Mouse (Mus musculus): ENCODE data around the gene Itpk1.

Itpk1 gene

DNA sequence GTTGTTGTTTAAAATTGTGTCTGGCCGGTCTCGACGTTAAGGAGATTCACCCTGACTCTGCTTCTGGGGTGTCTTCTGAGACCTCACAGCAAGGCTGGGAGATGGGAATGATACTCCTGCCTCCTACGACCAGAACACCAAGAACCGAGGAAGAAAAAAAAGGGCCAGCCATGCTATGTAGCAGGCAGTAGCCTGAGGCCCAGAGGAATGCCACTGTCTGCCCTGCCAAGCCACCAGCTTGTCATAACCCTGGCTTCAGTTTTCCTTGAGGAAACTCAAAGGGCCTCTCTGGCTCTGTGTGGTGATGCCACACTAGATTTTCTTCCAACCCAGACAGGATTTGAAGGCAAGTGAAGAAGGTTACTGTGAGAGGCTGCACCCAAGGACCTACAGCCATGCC, 79.6 kb downstream of the Itpk1 start:
- no peak for DNase-seq (ENCODE audit: low spot score in 2 of 2)

DNA sequence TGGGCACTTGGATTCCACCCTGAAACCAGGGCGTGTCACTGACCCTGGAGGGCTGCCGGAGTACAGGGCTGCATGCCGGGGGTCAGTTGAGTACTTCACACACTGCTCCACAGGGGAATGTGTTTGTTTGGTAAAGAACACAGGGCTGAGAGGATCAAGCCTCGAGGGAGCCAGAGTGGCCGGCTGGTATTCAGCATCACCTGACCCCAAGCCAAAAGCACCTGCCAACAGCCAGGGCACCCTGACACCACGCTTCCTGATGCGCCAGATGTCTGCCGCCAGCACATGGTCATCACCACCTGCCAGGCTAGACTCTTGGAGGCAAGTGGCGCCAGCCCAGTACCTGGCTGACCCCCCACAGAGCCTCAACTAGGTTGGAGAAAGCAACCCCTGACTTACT, 80.9 kb downstream of the Itpk1 start:
- no peak for DNase-seq (ENCODE audit: low spot score in 2 of 2)

DNA sequence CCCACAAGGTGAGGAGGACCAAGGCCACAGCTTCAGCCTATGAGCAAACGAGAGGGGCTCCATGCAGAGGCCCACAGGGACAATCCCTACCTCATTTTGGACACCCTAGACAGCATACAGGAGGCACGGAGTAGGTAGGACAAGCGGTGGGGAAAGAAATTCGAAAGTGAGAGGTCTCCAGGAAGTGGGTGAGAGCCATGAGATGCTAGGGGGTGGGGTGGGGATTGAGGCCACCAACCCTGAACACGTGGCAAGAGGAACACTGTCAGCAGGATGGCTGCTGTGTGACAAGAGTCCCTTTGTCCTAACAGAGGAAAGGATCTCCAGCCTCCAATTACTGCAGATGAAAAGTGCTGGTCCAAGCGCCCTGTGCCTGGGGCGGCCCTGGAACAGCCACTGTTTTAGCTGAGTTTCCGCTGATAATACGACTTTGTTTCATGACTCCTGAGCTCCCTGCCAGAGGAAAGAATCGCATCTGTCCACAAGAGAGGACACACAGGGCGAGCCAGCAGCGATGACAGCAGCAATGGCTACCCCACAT, 82.4 kb downstream of the Itpk1 start:
- DNase-seq (ENCODE audit: low spot score in 2 of 2) = no peak

GRCm38 (mm10) chr12:102621811-102622210, 82.9 kb downstream of the Itpk1 start:
- no peak for DNase-seq (ENCODE audit: low spot score in 2 of 2)

DNA sequence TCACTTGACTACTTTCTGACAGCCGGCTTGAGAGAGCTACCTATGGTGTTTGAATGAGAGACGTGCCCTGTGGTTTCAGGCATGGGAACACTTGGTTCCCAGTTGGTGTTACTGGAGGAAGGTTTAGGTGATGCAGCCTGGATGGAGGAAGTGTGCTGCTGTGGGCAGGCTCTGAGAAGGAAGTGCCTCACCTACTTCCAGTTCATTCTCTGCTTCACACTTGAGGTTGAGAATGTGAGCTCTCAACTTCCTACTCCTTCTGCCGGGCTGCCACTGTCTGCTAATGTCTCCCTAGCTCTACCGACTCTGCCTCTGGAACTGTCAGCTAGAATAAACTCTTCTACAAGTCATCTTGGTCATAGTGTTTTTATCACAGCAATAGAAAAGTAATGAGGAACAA, 83.5 kb downstream of the Itpk1 start:
- DNase-seq (ENCODE audit: low spot score in 2 of 2) = no peak

GRCm38 (mm10) chr12:102619908-102620307, 84.8 kb downstream of the Itpk1 start:
- no peak for DNase-seq (ENCODE audit: low spot score in 2 of 2)

- no peak for DNase-seq (ENCODE audit: low spot score in 2 of 2)
Measured at GRCm38 (mm10) chr12:102618085-102618484, 86.6 kb downstream of the Itpk1 start.

DNA sequence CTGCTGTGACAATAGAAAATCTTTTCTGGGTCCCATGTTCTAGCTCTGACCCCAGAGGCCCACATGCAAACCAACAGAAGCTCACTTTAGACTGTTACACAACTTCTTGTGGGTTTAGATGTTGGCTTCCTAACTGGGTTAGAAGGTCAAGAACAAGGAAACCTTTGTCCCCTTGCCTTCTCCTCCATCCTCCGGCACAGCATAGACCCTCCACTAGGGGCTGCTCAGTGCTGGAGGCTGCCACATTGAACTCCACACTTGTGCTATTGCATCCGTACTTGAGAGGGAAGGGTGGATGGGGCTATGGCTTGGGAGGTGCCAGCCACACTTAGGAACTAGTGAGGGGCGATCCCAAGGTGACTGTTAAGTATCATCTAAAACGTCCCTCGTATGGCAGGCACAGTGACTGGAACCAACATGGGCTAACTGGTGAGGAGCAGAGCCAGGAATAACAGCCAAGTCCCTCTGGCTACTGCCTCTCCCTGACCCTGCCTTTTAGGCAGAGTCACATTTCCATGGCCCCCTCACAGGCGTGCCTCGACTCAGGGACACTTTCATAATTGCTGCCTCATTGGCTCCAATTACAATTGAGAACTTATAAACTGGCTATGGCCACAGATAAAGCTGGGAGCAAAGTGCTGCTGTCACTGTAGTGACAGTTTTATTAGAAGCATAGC, 87.7 kb downstream of the Itpk1 start:
- no peak for DNase-seq (ENCODE audit: low spot score in 2 of 2)

DNA sequence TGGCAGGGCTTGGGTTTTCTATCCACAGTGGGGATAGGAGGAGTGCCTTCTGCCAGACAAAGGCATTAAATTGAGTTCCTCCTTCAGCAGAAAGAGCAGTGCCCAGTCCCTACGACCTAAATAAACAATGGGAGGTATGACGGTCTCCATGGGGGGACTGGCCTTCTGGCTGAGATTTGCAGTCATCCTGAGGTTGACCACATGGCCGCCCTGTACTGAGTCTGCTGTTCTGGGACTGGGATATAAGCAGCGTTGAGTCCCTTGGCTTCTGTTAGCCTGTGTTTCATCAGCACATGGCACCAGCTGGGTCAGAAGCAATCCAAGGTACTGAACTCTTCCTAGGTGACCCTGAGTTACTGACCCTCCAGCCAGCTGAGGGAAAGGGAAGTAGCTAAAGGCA, 88.5 kb downstream of the Itpk1 start:
- no peak for DNase-seq (ENCODE audit: low spot score in 2 of 2)

DNA sequence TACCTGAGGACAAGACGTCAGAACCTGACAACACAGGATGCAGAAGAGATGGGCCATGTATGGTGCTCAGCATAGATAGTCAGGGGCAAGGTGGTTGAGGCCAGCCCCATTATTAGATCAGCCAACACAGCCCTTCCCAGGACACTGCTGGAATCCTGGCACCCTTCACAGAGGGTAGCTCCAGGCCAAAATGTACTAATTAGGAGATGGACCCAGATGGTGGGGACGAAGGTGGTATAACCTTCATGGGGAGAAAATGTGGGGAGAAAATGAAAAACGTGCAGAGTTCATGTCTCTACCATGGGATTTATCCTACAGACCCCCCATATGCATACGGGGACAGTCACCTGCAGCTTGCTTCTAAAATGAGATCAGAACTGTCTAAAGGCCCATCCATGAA, 91.3 kb downstream of the Itpk1 start:
- no peak for DNase-seq (ENCODE audit: low spot score in 2 of 2)

GRCm38 (mm10) chr12:102612431-102612830, 92.3 kb downstream of the Itpk1 start:
- no peak for DNase-seq (ENCODE audit: low spot score in 2 of 2)

GRCm38 (mm10) chr12:102610927-102611326, 93.8 kb downstream of the Itpk1 start:
- DNase-seq (ENCODE audit: low spot score in 2 of 2) = no peak

- DNase-seq (ENCODE audit: low spot score in 2 of 2) = no peak
Measured at GRCm38 (mm10) chr12:102607808-102608517, 96.8 kb downstream of the Itpk1 start.

DNA sequence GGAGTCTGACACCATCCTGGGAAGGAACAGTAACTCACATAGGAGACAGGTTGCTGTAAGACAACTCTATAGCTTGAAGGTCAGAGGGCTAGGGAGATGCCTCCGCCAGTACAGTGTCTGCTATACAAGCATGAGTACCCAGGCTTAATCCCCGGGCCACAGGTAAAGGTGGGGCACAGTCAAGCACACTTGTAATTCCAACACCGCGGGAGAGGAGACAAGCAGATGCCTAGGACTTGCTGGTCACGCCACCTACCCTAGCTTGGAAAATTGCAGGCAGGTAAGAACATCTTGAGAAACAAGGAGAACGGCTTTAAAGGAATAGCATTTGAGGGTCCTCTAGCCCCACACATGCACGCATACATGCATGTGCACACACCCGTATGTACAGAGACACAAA, 97.7 kb downstream of the Itpk1 start:
- no peak for DNase-seq (ENCODE audit: low spot score in 2 of 2)

- DNase-seq (ENCODE audit: low spot score in 2 of 2) = no peak
Measured at GRCm38 (mm10) chr12:102605607-102606006, 99.1 kb downstream of the Itpk1 start.

DNA sequence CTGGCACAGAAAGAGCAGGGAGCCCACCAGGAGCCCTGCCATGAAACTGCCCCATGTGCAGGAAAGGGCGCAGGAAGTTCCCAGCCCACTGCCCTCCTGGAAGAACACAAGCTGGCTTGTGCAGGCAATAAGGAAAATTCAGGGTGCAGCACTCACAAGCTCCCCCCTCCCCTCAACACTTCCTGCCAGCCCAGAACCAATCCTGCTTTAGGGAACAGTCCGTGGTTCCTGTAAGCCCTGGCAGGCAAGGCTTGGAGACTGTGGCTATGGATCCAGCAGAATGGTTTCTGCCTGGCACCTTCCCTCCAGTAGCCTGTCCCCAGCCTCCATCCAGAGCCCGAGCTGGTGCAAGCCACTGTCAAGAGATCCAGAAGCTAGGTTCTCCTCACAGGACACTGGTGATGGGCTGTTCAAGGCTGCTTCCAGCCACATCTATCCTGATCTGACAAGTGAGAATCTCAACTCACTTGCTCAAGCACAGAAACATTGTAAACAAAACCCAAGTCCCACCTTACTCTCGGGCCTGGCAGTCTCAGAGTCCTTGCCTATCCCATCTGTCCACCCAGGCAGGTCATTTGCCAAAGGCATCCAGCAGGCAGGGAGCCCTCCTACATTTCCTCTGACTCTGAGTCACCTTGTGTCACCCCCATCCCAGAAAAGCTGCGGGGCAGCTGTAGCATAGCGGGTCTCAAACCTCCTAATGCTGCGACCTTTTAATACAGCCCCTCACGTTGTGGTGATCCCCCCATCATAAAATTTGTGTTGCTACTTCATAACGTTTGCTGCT, 102.3 kb downstream of the Itpk1 start:
- DNase-seq (ENCODE audit: low spot score in 2 of 2) = peak; percentile 44 to 63

DNA sequence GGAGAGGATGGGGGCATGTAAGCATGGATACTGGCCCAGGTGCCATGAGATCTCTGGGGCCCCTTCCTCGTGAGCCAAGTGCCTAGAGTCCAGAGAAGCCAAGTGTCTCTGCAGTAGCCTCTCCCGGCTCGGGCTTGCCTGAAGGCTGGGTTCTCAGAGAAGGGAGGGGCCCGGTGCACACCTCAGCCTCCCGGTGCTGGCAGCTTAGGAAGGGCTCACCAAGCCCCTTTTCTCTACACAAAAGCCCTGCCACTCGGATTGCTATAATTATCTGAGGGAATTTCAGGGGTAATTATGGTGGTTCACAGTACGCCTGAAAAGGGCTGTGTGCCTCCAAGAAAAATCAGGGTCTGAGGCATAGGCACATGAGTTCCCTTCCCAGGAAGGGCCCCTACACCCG, 102.9 kb downstream of the Itpk1 start:
- DNase-seq (ENCODE audit: low spot score in 2 of 2) = no peak

GRCm38 (mm10) chr12:102600345-102600744, 104.4 kb downstream of the Itpk1 start:
- no peak for DNase-seq (ENCODE audit: low spot score in 2 of 2)

DNA sequence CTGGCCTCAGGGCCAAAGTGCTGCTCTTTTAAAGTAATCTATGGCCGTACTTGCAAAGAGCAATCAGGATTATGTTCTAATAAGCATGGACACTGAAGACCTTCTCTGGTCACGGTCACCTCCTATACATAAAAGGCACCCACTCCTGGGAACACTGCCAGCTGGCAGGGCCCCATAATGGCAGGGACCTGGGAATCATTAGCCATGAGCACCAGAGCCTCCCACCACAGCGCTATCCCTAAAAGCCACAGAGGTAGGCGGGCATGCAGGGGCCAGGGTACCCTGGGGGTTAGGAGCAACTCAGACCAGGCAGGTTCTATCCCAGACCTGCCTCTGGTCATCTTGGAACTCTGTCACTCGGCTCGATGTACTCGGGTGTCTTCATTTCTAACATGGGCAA, 104.9 kb downstream of the Itpk1 start:
- DNase-seq (ENCODE audit: low spot score in 2 of 2) = no peak

DNA sequence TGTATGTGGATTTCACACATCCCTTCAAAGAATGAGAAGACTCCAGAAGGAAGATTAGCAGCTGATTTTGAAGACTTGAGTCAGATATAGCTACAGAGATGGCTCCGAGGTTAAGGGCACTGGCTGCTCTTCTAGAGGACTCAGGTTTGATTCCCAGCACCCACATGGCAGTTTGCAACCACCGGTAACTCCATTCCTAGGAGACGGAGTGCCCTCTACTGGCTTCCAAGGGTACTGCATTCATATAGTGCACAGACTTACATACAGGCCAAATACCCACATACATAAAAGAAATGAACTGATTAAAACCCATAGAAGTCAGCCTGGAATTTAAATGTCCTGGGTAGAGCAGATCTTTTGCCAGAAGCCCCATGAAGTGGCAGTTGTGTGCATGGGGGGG, 106.2 kb downstream of the Itpk1 start:
- no peak for DNase-seq (ENCODE audit: low spot score in 2 of 2)

GRCm38 (mm10) chr12:102597466-102597865, 107.3 kb downstream of the Itpk1 start:
- DNase-seq (ENCODE audit: low spot score in 2 of 2) = no peak

DNA sequence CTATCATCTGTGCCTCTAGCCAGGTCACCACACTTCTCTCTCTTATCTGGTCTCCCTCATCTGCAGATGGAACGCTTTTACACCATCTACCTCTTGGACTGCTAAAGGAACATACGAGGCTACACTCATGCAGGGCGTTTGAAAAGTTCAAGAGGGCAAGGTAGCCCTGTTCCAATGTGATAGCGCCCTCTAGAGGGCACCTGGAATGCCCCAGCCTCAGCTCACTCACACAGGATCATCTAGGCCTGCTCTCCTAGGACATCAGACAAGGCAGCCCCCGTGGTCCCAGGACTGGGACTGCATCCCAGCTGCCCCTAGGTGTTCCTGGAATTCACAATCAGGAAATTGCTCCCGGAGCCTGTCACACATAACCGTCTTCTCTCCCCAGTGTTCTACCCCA, 108.3 kb downstream of the Itpk1 start:
- no peak for DNase-seq (ENCODE audit: low spot score in 2 of 2)

DNA sequence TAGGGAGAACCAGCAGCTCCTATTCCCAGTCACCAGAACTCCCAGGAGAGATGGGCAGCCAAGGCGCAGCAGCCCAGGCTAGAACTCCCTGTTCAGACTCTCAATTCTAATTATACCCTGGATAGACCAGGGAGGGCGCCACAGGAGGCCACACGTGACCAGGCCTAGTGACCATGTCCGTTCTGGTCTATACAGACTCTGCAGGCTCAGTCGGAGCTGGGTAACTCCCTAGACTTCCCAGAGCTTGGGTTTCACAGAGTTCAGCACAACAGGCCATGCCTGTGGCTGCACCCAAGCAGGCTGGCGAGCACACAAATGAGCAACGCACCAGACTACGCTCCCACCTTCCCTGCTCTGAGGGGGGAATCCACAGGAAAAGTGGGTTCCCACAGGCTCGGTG, 110.1 kb downstream of the Itpk1 start:
- no peak for DNase-seq (ENCODE audit: low spot score in 2 of 2)
